Comparison of ENCODE assay signal across 28 mouse cellular contexts in the genomic region with DNA sequence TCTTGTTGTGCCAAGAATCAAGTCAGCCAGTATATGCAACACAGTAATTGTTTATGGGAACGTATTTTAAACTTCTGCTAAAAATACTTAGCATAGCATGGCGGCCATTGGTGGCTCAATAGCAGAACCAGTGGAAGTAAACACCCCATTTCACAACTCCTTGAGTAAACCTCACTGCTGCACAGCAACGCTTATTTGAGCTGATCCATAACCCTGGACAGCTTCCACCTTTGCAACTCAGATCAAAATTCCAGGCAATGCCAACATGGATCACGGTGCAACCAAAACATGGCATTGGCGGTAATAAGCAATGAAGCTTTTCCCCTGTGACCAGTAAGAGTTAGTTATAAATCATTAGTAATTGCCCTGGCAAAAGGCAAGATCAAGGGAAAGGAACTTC.
"Had no signal": no experiment of that assay in that cellular context is flagged by ENCODE, and none has a peak within 500 bp of the region (broad histone marks: within the 10 kb centered on the region; RNA-seq: fewer than 3 reads in every experiment).

No protein-coding gene starts in this region.

- H3K9me3 ChIP-seq: embryonic facial prominence, embryonic 12.5 days; embryonic facial prominence, embryonic 13.5 days; forebrain, embryonic 15.5 days had no signal

- ATAC-seq: forebrain, embryonic 13.5 days; forebrain, embryonic 14.5 days; forebrain, embryonic 15.5 days; forebrain, embryonic 16.5 days; forebrain, postnatal 0 days had no signal

- DNase-seq: cerebellum, adult 2 months; cerebellum, adult 8-10 months; cerebellum, adult 9-10 months; cerebellum, adult 9-11 months; cerebellum, postnatal 10 days; cerebellum, postnatal 14 days; cerebellum, postnatal 25 days; cerebellum, postnatal 36 days; embryo, embryonic 11 days; forebrain, postnatal 0 days; gastrocnemius, adult 2 months; gastrocnemius, postnatal 10 days; gastrocnemius, postnatal 14 days; gastrocnemius, postnatal 25 days; gastrocnemius, postnatal 36 days; heart, adult 11 months; heart, adult 18-20 months had no signal

- H3K9ac ChIP-seq: embryonic facial prominence, embryonic 12.5 days; embryonic facial prominence, embryonic 13.5 days; embryonic facial prominence, embryonic 15.5 days; forebrain, embryonic 12.5 days; forebrain, embryonic 13.5 days; forebrain, embryonic 15.5 days; forebrain, postnatal 0 days had no signal

- H3K36me3 ChIP-seq: embryonic facial prominence, embryonic 10.5 days; embryonic facial prominence, embryonic 12.5 days; embryonic facial prominence, embryonic 13.5 days; embryonic facial prominence, embryonic 15.5 days; forebrain, embryonic 10.5 days; forebrain, embryonic 15.5 days had no signal

- H3K4me2 ChIP-seq: embryonic facial prominence, embryonic 12.5 days; embryonic facial prominence, embryonic 13.5 days; embryonic facial prominence, embryonic 15.5 days; forebrain, embryonic 12.5 days; forebrain, embryonic 13.5 days; forebrain, embryonic 15.5 days had no signal

- H3K27ac ChIP-seq: embryonic facial prominence, embryonic 10.5 days; embryonic facial prominence, embryonic 12.5 days; embryonic facial prominence, embryonic 13.5 days; embryonic facial prominence, embryonic 15.5 days; forebrain, embryonic 10.5 days; forebrain, embryonic 12.5 days; forebrain, embryonic 13.5 days; forebrain, embryonic 15.5 days; gastrocnemius, adult 2 months had no signal

- H3K4me3 ChIP-seq: embryonic facial prominence, embryonic 10.5 days; embryonic facial prominence, embryonic 12.5 days; embryonic facial prominence, embryonic 13.5 days; embryonic facial prominence, embryonic 15.5 days; erythroblast, embryonic 14.5 days; forebrain, embryonic 10.5 days; forebrain, embryonic 12.5 days; forebrain, embryonic 13.5 days; forebrain, embryonic 15.5 days; gastrocnemius, adult 2 months had no signal

- H3K4me1 ChIP-seq: forebrain, embryonic 15.5 days had no signal

- H3K27me3 ChIP-seq: embryonic facial prominence, embryonic 12.5 days; embryonic facial prominence, embryonic 13.5 days; embryonic facial prominence, embryonic 15.5 days; forebrain, embryonic 13.5 days; forebrain, embryonic 15.5 days had no signal
